Mouse (Mus musculus): ENCODE measurements around the gene Hyal1. TPM values are rescaled to one million over a fixed set of nuclear protein-coding genes. Genes with fewer than 3 reads are reported as not detected.
A peak's percentile ranks its signal among the peaks of the same experiment; 100 is the strongest.

Hyal1 gene
- polyA plus RNA-seq, 1 experiment from 2014 or later, result 3.6 TPM

GRCm38 (mm10) chr9:107602068-107602648 is 25.4 kb downstream of the Hyal1 start:
- 12% methylated on average over 10 of the region's 10 CpGs for WGBS
- Histone ChIP-seq H3K4me3 (ENCODE audit: low read depth, low read length) (no peak overlapping the region), H3K4me2 (replicated peaks; ENCODE audit: low read depth, low read length) (no peak overlapping the region), H3K27me3 (ENCODE audit: control insufficient read depth, insufficient read depth, low read length) (no peaks in the 10 kb centered on the region), H3K4me1 (replicated peaks; ENCODE audit: control insufficient read depth, insufficient read depth, low read length) (peaks cover 13% of the 10 kb centered on the region), H3K9me3 (ENCODE audit: control insufficient read depth, low read length) (no peaks in the 10 kb centered on the region), H3K27ac (ENCODE audit: low read depth, low read length) (no peak overlapping the region), H3K9ac (ENCODE audit: low read depth, low read length) (no peak overlapping the region), H3K36me3 (ENCODE audit: control insufficient read depth, insufficient read depth, low read length) (no peaks in the 10 kb centered on the region)
- ATAC-seq (ENCODE audit: low FRiP score) (peak; percentile 34; the same call in 1 of the 2 replicates), DNase-seq (ENCODE audit: low spot score) (peak; percentile 98)

GRCm38 (mm10) chr9:107603251-107603650 is 26.5 kb downstream of the Hyal1 start:
- no peaks in the 10 kb centered on the region for H3K27me3 ChIP-seq (ENCODE audit: control insufficient read depth, insufficient read depth, low read length)
- H3K4me1 ChIP-seq (replicated peaks; ENCODE audit: control insufficient read depth, insufficient read depth, low read length), result peaks cover 16% of the 10 kb centered on the region
- H3K36me3 ChIP-seq (ENCODE audit: control insufficient read depth, insufficient read depth, low read length), result no peaks in the 10 kb centered on the region
- no peak overlapping the region for H3K4me3 ChIP-seq (ENCODE audit: low read depth, low read length)
- 75% methylated on average over 6 of the region's 6 CpGs for WGBS
- H3K4me2 ChIP-seq (replicated peaks; ENCODE audit: low read depth, low read length), result no peak overlapping the region
- ATAC-seq (ENCODE audit: low FRiP score) (no peak), DNase-seq (ENCODE audit: low spot score) (no peak)
- no peaks in the 10 kb centered on the region for H3K9me3 ChIP-seq (ENCODE audit: control insufficient read depth, low read length)
- H3K9ac ChIP-seq (ENCODE audit: low read depth, low read length), result no peak overlapping the region
- H3K27ac ChIP-seq (ENCODE audit: low read depth, low read length), result no peak overlapping the region

DNA sequence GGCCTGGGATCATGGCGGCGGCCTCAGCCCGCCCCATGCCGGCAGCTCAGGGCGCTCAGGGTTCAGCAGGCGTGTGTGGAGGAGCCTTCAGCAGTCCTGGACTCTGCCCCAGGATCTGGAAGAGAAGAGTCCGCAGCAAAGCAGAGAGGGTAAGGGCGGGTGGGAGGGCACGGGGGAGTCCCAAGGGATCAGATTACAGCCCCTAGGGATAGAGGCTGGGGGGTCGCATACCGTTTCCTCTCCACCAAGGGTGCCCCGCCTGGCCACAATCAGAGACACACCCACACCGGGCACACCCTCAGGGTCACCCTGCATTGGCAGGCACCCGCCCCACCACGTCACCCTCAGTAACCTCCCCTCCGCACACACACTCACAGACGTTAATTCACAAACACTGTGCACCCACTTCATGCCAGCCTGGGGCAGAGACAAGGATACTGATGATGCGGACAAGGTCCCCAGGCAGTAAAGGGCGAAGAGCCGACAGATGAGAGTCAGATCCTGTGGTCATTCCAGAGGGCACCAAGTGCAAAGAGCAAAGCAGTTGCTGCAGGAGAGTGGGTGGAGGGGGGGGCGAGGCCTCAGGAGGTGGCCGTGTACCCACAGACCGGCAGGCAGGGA is 28.4 kb downstream of the Hyal1 start:
- Histone ChIP-seq H3K4me1 (replicated peaks; ENCODE audit: control insufficient read depth, insufficient read depth, low read length) (peaks cover 22% of the 10 kb centered on the region), H3K4me3 (ENCODE audit: low read depth, low read length) (peak overlapping the region; percentile 12; the same call in 1 of the 2 replicates), H3K9ac (ENCODE audit: low read depth, low read length) (no peak overlapping the region), H3K9me3 (ENCODE audit: control insufficient read depth, low read length) (no peaks in the 10 kb centered on the region), H3K4me2 (replicated peaks; ENCODE audit: low read depth, low read length) (peak overlapping the region; percentile 15; the same call in 1 of the 2 replicates), H3K27ac (ENCODE audit: low read depth, low read length) (no peak overlapping the region), H3K27me3 (ENCODE audit: control insufficient read depth, insufficient read depth, low read length) (no peaks in the 10 kb centered on the region), H3K36me3 (ENCODE audit: control insufficient read depth, insufficient read depth, low read length) (no peaks in the 10 kb centered on the region)
- WGBS, result 46% methylated on average over 23 of the region's 23 CpGs
- 0 out of 2 replicates have a peak, but pooled peaks have one; percentile 8 for ATAC-seq (ENCODE audit: low FRiP score)
- DNase-seq (ENCODE audit: low spot score), result no peak

DNA sequence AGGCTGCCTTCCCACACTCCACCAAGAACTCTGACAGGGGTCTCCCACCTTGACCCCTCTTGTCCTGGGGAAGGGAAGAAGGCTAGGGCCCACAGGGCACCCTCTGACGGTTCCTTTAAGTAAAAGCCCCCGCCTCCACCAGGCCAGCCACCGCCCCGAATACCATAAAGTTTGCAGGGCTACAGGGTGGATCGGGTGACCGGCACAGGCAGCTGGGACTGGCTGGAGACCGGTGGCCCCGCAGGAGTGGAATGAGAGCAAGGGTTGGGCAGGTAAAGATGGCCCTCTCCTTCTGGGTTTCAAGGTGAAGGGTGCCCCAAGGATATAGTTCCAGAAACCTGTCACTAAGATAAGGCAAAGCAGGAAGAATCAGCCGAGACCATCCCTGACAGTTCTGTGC is 29.9 kb downstream of the Hyal1 start:
- Histone ChIP-seq H3K4me3 (ENCODE audit: low read depth, low read length) (no peak overlapping the region), H3K27ac (ENCODE audit: low read depth, low read length) (no peak overlapping the region), H3K9ac (ENCODE audit: low read depth, low read length) (no peak overlapping the region; the same call in 1 of the 2 replicates), H3K4me2 (replicated peaks; ENCODE audit: low read depth, low read length) (no peak overlapping the region), H3K9me3 (ENCODE audit: control insufficient read depth, low read length) (no peaks in the 10 kb centered on the region), H3K27me3 (ENCODE audit: control insufficient read depth, insufficient read depth, low read length) (no peaks in the 10 kb centered on the region), H3K36me3 (ENCODE audit: control insufficient read depth, insufficient read depth, low read length) (no peaks in the 10 kb centered on the region), H3K4me1 (replicated peaks; ENCODE audit: control insufficient read depth, insufficient read depth, low read length) (peaks cover 26% of the 10 kb centered on the region)
- WGBS, result 15% methylated on average over 9 of the region's 9 CpGs
- DNase-seq (ENCODE audit: low spot score) (no peak), ATAC-seq (ENCODE audit: low FRiP score) (no peak)

GRCm38 (mm10) chr9:107607036-107607435 is 30.3 kb downstream of the Hyal1 start:
- WGBS, result 48% methylated on average over 2 of the region's 2 CpGs
- no peak overlapping the region for H3K27ac ChIP-seq (ENCODE audit: low read depth, low read length)
- no peaks in the 10 kb centered on the region for H3K36me3 ChIP-seq (ENCODE audit: control insufficient read depth, insufficient read depth, low read length)
- H3K4me3 ChIP-seq (ENCODE audit: low read depth, low read length), result no peak overlapping the region
- ATAC-seq (ENCODE audit: low FRiP score) (no peak), DNase-seq (ENCODE audit: low spot score) (no peak)
- H3K9me3 ChIP-seq (ENCODE audit: control insufficient read depth, low read length), result no peaks in the 10 kb centered on the region
- peaks cover 29% of the 10 kb centered on the region for H3K4me1 ChIP-seq (replicated peaks; ENCODE audit: control insufficient read depth, insufficient read depth, low read length)
- no peak overlapping the region for H3K4me2 ChIP-seq (replicated peaks; ENCODE audit: low read depth, low read length)
- H3K27me3 ChIP-seq (ENCODE audit: control insufficient read depth, insufficient read depth, low read length), result no peaks in the 10 kb centered on the region
- H3K9ac ChIP-seq (ENCODE audit: low read depth, low read length), result no peak overlapping the region

GRCm38 (mm10) chr9:107607653-107608245 is 31.0 kb downstream of the Hyal1 start:
- Histone ChIP-seq H3K9me3 (ENCODE audit: control insufficient read depth, low read length) (no peaks in the 10 kb centered on the region), H3K4me3 (ENCODE audit: low read depth, low read length) (no peak overlapping the region), H3K27ac (ENCODE audit: low read depth, low read length) (no peak overlapping the region), H3K27me3 (ENCODE audit: control insufficient read depth, insufficient read depth, low read length) (no peaks in the 10 kb centered on the region), H3K36me3 (ENCODE audit: control insufficient read depth, insufficient read depth, low read length) (no peaks in the 10 kb centered on the region), H3K9ac (ENCODE audit: low read depth, low read length) (no peak overlapping the region), H3K4me2 (replicated peaks; ENCODE audit: low read depth, low read length) (no peak overlapping the region), H3K4me1 (replicated peaks; ENCODE audit: control insufficient read depth, insufficient read depth, low read length) (peaks cover 29% of the 10 kb centered on the region)
- no peak for ATAC-seq (ENCODE audit: low FRiP score)
- no peak for DNase-seq (ENCODE audit: low spot score)
- WGBS, result 61% methylated on average over 9 of the region's 9 CpGs

DNA sequence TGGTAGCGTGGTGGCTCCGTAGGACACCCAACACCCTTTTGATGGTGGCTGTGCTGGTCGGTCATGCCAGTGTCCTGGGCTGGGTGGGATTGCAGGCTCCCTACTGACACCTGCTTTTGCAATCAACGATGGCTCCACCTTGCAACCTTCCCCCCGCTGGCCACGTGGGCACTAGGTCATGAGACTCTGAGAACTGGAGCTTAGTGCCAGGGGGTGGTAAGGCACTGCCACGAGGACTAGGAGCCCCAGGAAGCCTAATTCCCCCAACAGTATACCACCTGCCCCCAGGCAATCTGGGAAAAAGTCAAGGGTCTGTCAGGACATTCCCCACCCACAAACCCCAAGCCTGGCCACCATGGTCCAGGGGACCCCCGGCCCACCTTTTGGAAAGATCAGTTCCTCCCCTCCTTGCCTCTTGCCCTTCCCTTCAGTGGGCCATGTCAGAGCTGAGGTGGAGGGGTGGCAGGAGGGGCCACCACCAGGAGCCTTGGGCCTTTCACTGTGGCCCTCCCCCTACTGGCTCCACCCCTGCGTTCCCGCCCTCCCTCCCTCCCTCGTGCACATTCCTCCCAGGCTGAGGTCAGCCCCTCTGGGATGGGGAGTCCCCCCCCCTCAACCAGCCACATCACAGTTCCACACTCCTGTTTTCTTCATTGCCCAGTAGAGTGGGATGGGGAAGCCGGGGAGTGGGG is 32.2 kb downstream of the Hyal1 start, which contains the start of gene Sema3b:
Sema3b (minus strand) TSS at position 489 of the 692 bp plus-strand sequence.
- Histone ChIP-seq H3K9me3 (ENCODE audit: control insufficient read depth, low read length) (no peaks in the 10 kb centered on the region), H3K4me2 (replicated peaks; ENCODE audit: low read depth, low read length) (0 out of 2 replicates have a peak within 1 kb of the TSS, but pooled peaks have one; percentile 4), H3K4me3 (ENCODE audit: low read depth, low read length) (no peak within 1 kb of the TSS), H3K9ac (ENCODE audit: low read depth, low read length) (no peak within 1 kb of the TSS), H3K27ac (ENCODE audit: low read depth, low read length) (no peak within 1 kb of the TSS), H3K36me3 (ENCODE audit: control insufficient read depth, insufficient read depth, low read length) (no peaks in the 10 kb centered on the region), H3K27me3 (ENCODE audit: control insufficient read depth, insufficient read depth, low read length) (no peaks in the 10 kb centered on the region), H3K4me1 (replicated peaks; ENCODE audit: control insufficient read depth, insufficient read depth, low read length) (peaks cover 28% of the 10 kb centered on the region)
- 56% methylated on average over 9 of the region's 12 CpGs for WGBS
- DNase-seq (ENCODE audit: low spot score), result no peak
- ATAC-seq (ENCODE audit: low FRiP score), result no peak

GRCm38 (mm10) chr9:107609433-107609830 is 32.7 kb downstream of the Hyal1 start:
- no peak overlapping the region for H3K9ac ChIP-seq (ENCODE audit: low read depth, low read length)

More at GRCm38 (mm10) chr9:107609433-107609830, 32.7 kb downstream of the Hyal1 start:
- ATAC-seq (ENCODE audit: low FRiP score) (no peak), DNase-seq (ENCODE audit: low spot score) (no peak)
- WGBS, result 67% methylated on average over 4 of the region's 4 CpGs
- H3K4me2 ChIP-seq (replicated peaks; ENCODE audit: low read depth, low read length), result no peak overlapping the region
- H3K27me3 ChIP-seq (ENCODE audit: control insufficient read depth, insufficient read depth, low read length), result no peaks in the 10 kb centered on the region
- 0 out of 2 replicates have a peak, but pooled peaks cover 3% of the 10 kb centered on the region for H3K36me3 ChIP-seq (ENCODE audit: control insufficient read depth, insufficient read depth, low read length)
- H3K27ac ChIP-seq (ENCODE audit: low read depth, low read length), result no peak overlapping the region
- H3K4me3 ChIP-seq (ENCODE audit: low read depth, low read length), result no peak overlapping the region
- no peaks in the 10 kb centered on the region for H3K9me3 ChIP-seq (ENCODE audit: control insufficient read depth, low read length)
- peaks cover 24% of the 10 kb centered on the region for H3K4me1 ChIP-seq (replicated peaks; ENCODE audit: control insufficient read depth, insufficient read depth, low read length)
